Mouse (Mus musculus) stomach, embryonic 16.5 days (tissue): ENCODE results near the gene Rab10. TPM values are rescaled to one million over a fixed set of nuclear protein-coding genes. Genes with fewer than 3 reads are reported as not detected.

Experiments
- polyA plus RNA-seq: library from polyadenylated mRNA; unstranded; fragments of >200 nt; fragmentation: Nextera tagmentation; extraction: Ambion mirVana; gene quantifications from 2 replicates; pipeline ENCODE4 v1.2.1, GENCODE M21; 2015

Rab10 gene
- polyA plus RNA-seq, 1 experiment from 2014 or later, result 76.8 TPM

Other genes with a start within 250 kb of the Rab10 start
- 8.1 and 8.6 TPM in 2 replicates for gene Kif3c, start 55.2 kb upstream of the Rab10 start, polyA plus RNA-seq
- gene Asxl2, start 116.9 kb upstream of the Rab10 start, polyA plus RNA-seq, result 18.3 and 18.8 TPM in 2 replicates